Mouse (Mus musculus) limb, embryonic 15.5 days (tissue): Measurements from ENCODE around the gene Zfp423. TPM values are rescaled to one million over a fixed set of nuclear protein-coding genes. Genes with fewer than 3 reads are reported as not detected.

Experiments used
- ATAC-seq: fragments of 200-750 bp; cut with Nextera tagmentation; 2 replicates; pipeline ENCODE4 v1.8.0; 2017; ENCODE audit warnings: low read depth, moderate TSS enrichment; ENCODE audit not compliant: insufficient number of reproducible peaks, low FRiP score, low TSS enrichment
- H3K27ac ChIP-seq: fragments of 300-500 bp; sonication (generic); 2 replicates; pipeline ENCODE4 v1.5.1; 2015; ENCODE audit warnings: moderate library complexity, mild to moderate bottlenecking, inconsistent platforms
- H3K27me3 ChIP-seq: fragments of 300-500 bp; sonication (generic); 2 replicates; pipeline ENCODE4 v1.6.1; 2015; ENCODE audit warnings: inconsistent platforms
- H3K36me3 ChIP-seq: fragments of 300-500 bp; sonication (generic); 2 replicates; pipeline ENCODE4 v1.6.1; 2015; ENCODE audit warnings: inconsistent platforms
- H3K4me1 ChIP-seq: fragments of 300-500 bp; sonication (generic); 2 replicates; pipeline ENCODE4 v1.6.1; 2015; ENCODE audit warnings: inconsistent platforms
- H3K4me2 ChIP-seq: fragments of 300-500 bp; sonication (generic); 2 replicates; pipeline ENCODE4 v1.6.1; 2015; ENCODE audit warnings: mild to moderate bottlenecking, inconsistent platforms
- H3K4me3 ChIP-seq: fragments of 300-500 bp; sonication (generic); 2 replicates; pipeline ENCODE4 v1.5.1; 2015; ENCODE audit warnings: mild to moderate bottlenecking, inconsistent platforms
- H3K9ac ChIP-seq: fragments of 300-500 bp; sonication (generic); 2 replicates; pipeline ENCODE4 v1.6.1; 2015; ENCODE audit warnings: inconsistent platforms
- H3K9me3 ChIP-seq: fragments of 300-500 bp; sonication (generic); 2 replicates; pipeline ENCODE4 v1.6.1; 2016; ENCODE audit warnings: inconsistent platforms
- WGBS: fragments of 180-500 bp; shearing (Covaris S2); methylation state at CpG from one replicate; pipeline ENCODE4 v1.1.7; 2015; 5-methylcytosine and 5-hydroxymethylcytosine counted together
- polyA plus RNA-seq: library from polyadenylated mRNA; unstranded; fragments of >200 nt; fragmentation: Nextera tagmentation; extraction: Ambion mirVana; gene quantifications from 2 replicates; pipeline ENCODE4 v1.2.1, GENCODE M21; 2015

Zfp423 gene
- polyA plus RNA-seq, 1 experiment from 2014 or later: 14.5 TPM

- WGBS: 37% methylated on average over 3 of the region's 3 CpGs
- Histone ChIP-seq H3K9me3 (no peaks in the 10 kb centered on the region), H3K4me2 (no peak overlapping the region), H3K4me1 (peaks cover 11% of the 10 kb centered on the region; the same call in 1 of the 2 replicates), H3K4me3 (no peak overlapping the region), H3K27ac (no peak overlapping the region), H3K9ac (no peak overlapping the region), H3K27me3 (no peaks in the 10 kb centered on the region), H3K36me3 (0 out of 2 replicates have a peak, but pooled peaks cover 10% of the 10 kb centered on the region)
- no peak for ATAC-seq
Measured at GRCm38 (mm10) chr8:87680034-87680433, 279.4 kb downstream of the Zfp423 start.

GRCm38 (mm10) chr8:87679431-87680003 lies 279.9 kb downstream of the Zfp423 start:
- 0 out of 2 replicates have a peak, but pooled peaks cover 6% of the 10 kb centered on the region for H3K36me3 ChIP-seq
- H3K4me2 ChIP-seq: no peak overlapping the region
- H3K4me3 ChIP-seq: no peak overlapping the region
- H3K9ac ChIP-seq: no peak overlapping the region
- H3K9me3 ChIP-seq: no peaks in the 10 kb centered on the region
- no peaks in the 10 kb centered on the region for H3K27me3 ChIP-seq
- peaks cover 11% of the 10 kb centered on the region; the same call in 1 of the 2 replicates for H3K4me1 ChIP-seq
- H3K27ac ChIP-seq: no peak overlapping the region
- WGBS: 69% methylated on average over 11 of the region's 11 CpGs
- ATAC-seq: no peak

GRCm38 (mm10) chr8:87675411-87675810 lies 284.0 kb downstream of the Zfp423 start:
- Histone ChIP-seq H3K4me1 (peaks cover 7% of the 10 kb centered on the region; the same call in 1 of the 2 replicates), H3K9ac (no peak overlapping the region), H3K9me3 (no peaks in the 10 kb centered on the region), H3K4me2 (no peak overlapping the region), H3K27ac (no peak overlapping the region), H3K4me3 (no peak overlapping the region), H3K36me3 (0 out of 2 replicates have a peak, but pooled peaks cover under 1% of the 10 kb centered on the region), H3K27me3 (no peaks in the 10 kb centered on the region)
- 83% methylated on average over 9 of the region's 9 CpGs for WGBS
- no peak for ATAC-seq

GRCm38 (mm10) chr8:87674157-87674556 lies 285.2 kb downstream of the Zfp423 start:
- H3K4me1 ChIP-seq: no peaks in the 10 kb centered on the region
- H3K36me3 ChIP-seq: peaks cover 7% of the 10 kb centered on the region; the same call in 1 of the 2 replicates
- ATAC-seq: no peak
- no peak overlapping the region for H3K27ac ChIP-seq
- no peak overlapping the region for H3K4me2 ChIP-seq
- H3K9ac ChIP-seq: no peak overlapping the region
- no peaks in the 10 kb centered on the region for H3K9me3 ChIP-seq
- no peak overlapping the region for H3K4me3 ChIP-seq
- 73% methylated on average over 7 of the region's 7 CpGs for WGBS
- H3K27me3 ChIP-seq: no peaks in the 10 kb centered on the region

GRCm38 (mm10) chr8:87672214-87672613 lies 287.2 kb downstream of the Zfp423 start:
- Histone ChIP-seq H3K4me1 (peaks cover 11% of the 10 kb centered on the region), H3K27me3 (no peaks in the 10 kb centered on the region), H3K9me3 (no peaks in the 10 kb centered on the region), H3K36me3 (peaks cover 7% of the 10 kb centered on the region; the same call in 1 of the 2 replicates), H3K27ac (no peak overlapping the region), H3K9ac (no peak overlapping the region), H3K4me3 (no peak overlapping the region), H3K4me2 (no peak overlapping the region)
- ATAC-seq: no peak
- 75% methylated on average over 2 of the region's 2 CpGs for WGBS

- no peak overlapping the region for H3K9ac ChIP-seq
- 87% methylated on average over 13 of the region's 13 CpGs for WGBS
- H3K4me1 ChIP-seq: peaks cover 11% of the 10 kb centered on the region
- H3K27ac ChIP-seq: no peak overlapping the region
- ATAC-seq: no peak
- peaks cover 7% of the 10 kb centered on the region; the same call in 1 of the 2 replicates for H3K36me3 ChIP-seq
- H3K9me3 ChIP-seq: no peaks in the 10 kb centered on the region
- no peak overlapping the region for H3K4me2 ChIP-seq
- no peaks in the 10 kb centered on the region for H3K27me3 ChIP-seq
- H3K4me3 ChIP-seq: no peak overlapping the region
Measured at GRCm38 (mm10) chr8:87671209-87671970, 288.0 kb downstream of the Zfp423 start.

GRCm38 (mm10) chr8:87670232-87670631 lies 289.2 kb downstream of the Zfp423 start:
- Histone ChIP-seq H3K9me3 (no peaks in the 10 kb centered on the region), H3K27ac (no peak overlapping the region), H3K4me1 (peaks cover 11% of the 10 kb centered on the region), H3K36me3 (peaks cover 7% of the 10 kb centered on the region; the same call in 1 of the 2 replicates), H3K27me3 (no peaks in the 10 kb centered on the region; the same call in 1 of the 2 replicates), H3K4me3 (no peak overlapping the region), H3K4me2 (no peak overlapping the region), H3K9ac (no peak overlapping the region)
- 91% methylated on average over 3 of the region's 3 CpGs for WGBS
- no peak for ATAC-seq

- peaks cover 2% of the 10 kb centered on the region; the same call in 1 of the 2 replicates for H3K27me3 ChIP-seq
- H3K4me1 ChIP-seq: peaks cover 12% of the 10 kb centered on the region
- no peak overlapping the region for H3K4me2 ChIP-seq
- WGBS: 81% methylated on average over 2 of the region's 2 CpGs
- H3K36me3 ChIP-seq: peaks cover 7% of the 10 kb centered on the region; the same call in 1 of the 2 replicates
- no peak overlapping the region for H3K27ac ChIP-seq
- no peak overlapping the region for H3K4me3 ChIP-seq
- no peak for ATAC-seq
- no peaks in the 10 kb centered on the region for H3K9me3 ChIP-seq
- no peak overlapping the region for H3K9ac ChIP-seq
Measured at GRCm38 (mm10) chr8:87668736-87669135, 290.7 kb downstream of the Zfp423 start.

- no peak overlapping the region for H3K27ac ChIP-seq
- peaks cover 6% of the 10 kb centered on the region; the same call in 1 of the 2 replicates for H3K27me3 ChIP-seq
- no peak for ATAC-seq
- 67% methylated on average over 26 of the region's 26 CpGs for whole genome bisulfite sequencing
- H3K4me3 ChIP-seq: no peak overlapping the region
- no peak overlapping the region for H3K9ac ChIP-seq
- no peak overlapping the region for H3K4me2 ChIP-seq
- peaks cover 7% of the 10 kb centered on the region; the same call in 1 of the 2 replicates for H3K36me3 ChIP-seq
- H3K4me1 ChIP-seq: peaks cover 18% of the 10 kb centered on the region
- H3K9me3 ChIP-seq: no peaks in the 10 kb centered on the region
Measured at GRCm38 (mm10) chr8:87667914-87668643, 291.3 kb downstream of the Zfp423 start.

GRCm38 (mm10) chr8:87667297-87667696 lies 292.1 kb downstream of the Zfp423 start:
- H3K4me1 ChIP-seq: peaks cover 26% of the 10 kb centered on the region
- H3K4me2 ChIP-seq: no peak overlapping the region
- no peaks in the 10 kb centered on the region for H3K9me3 ChIP-seq
- WGBS: 72% methylated on average over 6 of the region's 6 CpGs
- peaks cover 10% of the 10 kb centered on the region; the same call in 1 of the 2 replicates for H3K27me3 ChIP-seq
- H3K4me3 ChIP-seq: no peak overlapping the region
- ATAC-seq: no peak
- H3K9ac ChIP-seq: no peak overlapping the region
- peaks cover 7% of the 10 kb centered on the region; the same call in 1 of the 2 replicates for H3K36me3 ChIP-seq
- no peak overlapping the region for H3K27ac ChIP-seq

GRCm38 (mm10) chr8:87665337-87665736 lies 294.1 kb downstream of the Zfp423 start:
- Histone ChIP-seq H3K36me3 (peaks cover 6% of the 10 kb centered on the region; the same call in 1 of the 2 replicates), H3K9ac (no peak overlapping the region), H3K9me3 (no peaks in the 10 kb centered on the region), H3K4me1 (peaks cover 41% of the 10 kb centered on the region), H3K27me3 (peaks cover 21% of the 10 kb centered on the region), H3K27ac (no peak overlapping the region), H3K4me3 (no peak overlapping the region), H3K4me2 (no peak overlapping the region)
- WGBS: 92% methylated on average over 8 of the region's 8 CpGs
- ATAC-seq: no peak

- WGBS: 72% methylated on average over 2 of the region's 2 CpGs
- Histone ChIP-seq H3K9ac (no peak overlapping the region), H3K4me1 (peaks cover 49% of the 10 kb centered on the region), H3K4me3 (no peak overlapping the region), H3K4me2 (no peak overlapping the region), H3K27ac (no peak overlapping the region), H3K27me3 (peaks cover 32% of the 10 kb centered on the region), H3K36me3 (no peaks in the 10 kb centered on the region), H3K9me3 (no peaks in the 10 kb centered on the region)
- no peak for ATAC-seq
Measured at GRCm38 (mm10) chr8:87664217-87664509, 295.2 kb downstream of the Zfp423 start.
